Mouse (Mus musculus): ENCODE data around the gene Tut7. TPM values are rescaled to one million over a fixed set of nuclear protein-coding genes. Genes with fewer than 3 reads are reported as not detected.
"Not testable (repeated sequence)": the region's sequence is repeated elsewhere in the genome, so short reads cannot be mapped to it uniquely, and the experiment has no call there.

Gene Tut7
- polyA plus RNA-seq, 1 experiment from 2014 or later: 54.9 TPM

GRCm38 (mm10) chr13:59842226-59843210 lies 19.6 kb upstream of the Tut7 start:
- H3K4me2 ChIP-seq (replicated peaks): no peak overlapping the region
- H3K27me3 ChIP-seq: no peaks in the 10 kb centered on the region
- no peaks in the 10 kb centered on the region for H3K4me1 ChIP-seq
- ATAC-seq (replicated peaks): peak; percentile 57; the same call in 1 of the 2 replicates
- H3K4me3 ChIP-seq: no peak overlapping the region
- WGBS: 47% methylated on average over 16 of the region's 16 CpGs
- H3K9ac ChIP-seq (replicated peaks): no peak overlapping the region
- no peak overlapping the region for H3K27ac ChIP-seq (replicated peaks)
- no peaks in the 10 kb centered on the region for H3K9me3 ChIP-seq
- no peaks in the 10 kb centered on the region for H3K36me3 ChIP-seq

GRCm38 (mm10) chr13:59841761-59842160 lies 18.8 kb upstream of the Tut7 start:
- not testable (repeated sequence) for H3K9me3 ChIP-seq; H3K9ac ChIP-seq (replicated peaks); H3K36me3 ChIP-seq; H3K4me3 ChIP-seq; H3K27me3 ChIP-seq; H3K27ac ChIP-seq (replicated peaks); H3K4me1 ChIP-seq; H3K4me2 ChIP-seq (replicated peaks)
- 94% methylated on average over 14 of the region's 14 CpGs for WGBS
- 0 out of 2 replicates have a peak, but pooled peaks have one; percentile 7 for ATAC-seq (replicated peaks)

GRCm38 (mm10) chr13:59840429-59841169 lies 17.7 kb upstream of the Tut7 start:
- H3K9ac ChIP-seq (replicated peaks): no peak overlapping the region
- H3K4me2 ChIP-seq (replicated peaks): no peak overlapping the region
- 0 out of 2 replicates have a peak, but pooled peaks have one; percentile 25 for ATAC-seq (replicated peaks)
- H3K4me3 ChIP-seq: no peak overlapping the region
- H3K9me3 ChIP-seq: no peaks in the 10 kb centered on the region
- 77% methylated on average over 11 of the region's 11 CpGs for WGBS
- no peaks in the 10 kb centered on the region for H3K4me1 ChIP-seq
- H3K27me3 ChIP-seq: no peaks in the 10 kb centered on the region
- H3K36me3 ChIP-seq: no peaks in the 10 kb centered on the region
- no peak overlapping the region for H3K27ac ChIP-seq (replicated peaks)

GRCm38 (mm10) chr13:59839356-59839755 lies 16.4 kb upstream of the Tut7 start:
- no peak overlapping the region for H3K9ac ChIP-seq (replicated peaks)
- ATAC-seq (replicated peaks): 0 out of 2 replicates have a peak, but pooled peaks have one; percentile 15
- no peaks in the 10 kb centered on the region for H3K36me3 ChIP-seq
- no peaks in the 10 kb centered on the region for H3K4me1 ChIP-seq
- H3K27me3 ChIP-seq: no peaks in the 10 kb centered on the region
- H3K9me3 ChIP-seq: no peaks in the 10 kb centered on the region
- H3K27ac ChIP-seq (replicated peaks): no peak overlapping the region
- 88% methylated on average over 9 of the region's 9 CpGs for WGBS
- H3K4me3 ChIP-seq: no peak overlapping the region
- no peak overlapping the region for H3K4me2 ChIP-seq (replicated peaks)

GRCm38 (mm10) chr13:59838464-59838863 lies 15.5 kb upstream of the Tut7 start:
- no peak overlapping the region for H3K4me3 ChIP-seq
- ATAC-seq (replicated peaks): no peak
- no peak overlapping the region for H3K27ac ChIP-seq (replicated peaks)
- H3K36me3 ChIP-seq: no peaks in the 10 kb centered on the region
- H3K4me2 ChIP-seq (replicated peaks): no peak overlapping the region
- H3K9ac ChIP-seq (replicated peaks): no peak overlapping the region
- H3K9me3 ChIP-seq: no peaks in the 10 kb centered on the region
- no peaks in the 10 kb centered on the region for H3K4me1 ChIP-seq
- H3K27me3 ChIP-seq: no peaks in the 10 kb centered on the region
- WGBS: 94% methylated on average over 3 of the region's 3 CpGs

- Histone ChIP-seq H3K4me2 (replicated peaks) (no peak overlapping the region), H3K4me1 (no peaks in the 10 kb centered on the region), H3K27ac (replicated peaks) (no peak overlapping the region), H3K36me3 (no peaks in the 10 kb centered on the region), H3K4me3 (no peak overlapping the region), H3K9ac (replicated peaks) (no peak overlapping the region), H3K9me3 (no peaks in the 10 kb centered on the region), H3K27me3 (no peaks in the 10 kb centered on the region)
- WGBS: 61% methylated on average over 3 of the region's 3 CpGs
- no peak for ATAC-seq (replicated peaks)
Measured at GRCm38 (mm10) chr13:59836811-59837210, 13.9 kb upstream of the Tut7 start.

GRCm38 (mm10) chr13:59836101-59836798 lies 13.3 kb upstream of the Tut7 start:
- no peak for ATAC-seq (replicated peaks)
- Histone ChIP-seq H3K27me3 (no peaks in the 10 kb centered on the region), H3K27ac (replicated peaks) (no peak overlapping the region), H3K4me1 (no peaks in the 10 kb centered on the region), H3K4me3 (no peak overlapping the region), H3K9ac (replicated peaks) (no peak overlapping the region), H3K4me2 (replicated peaks) (no peak overlapping the region), H3K36me3 (no peaks in the 10 kb centered on the region), H3K9me3 (no peaks in the 10 kb centered on the region)
- 85% methylated on average over 14 of the region's 14 CpGs for WGBS

GRCm38 (mm10) chr13:59834786-59835452 lies 12.0 kb upstream of the Tut7 start:
- Histone ChIP-seq H3K4me1 (no peaks in the 10 kb centered on the region), H3K36me3 (no peaks in the 10 kb centered on the region), H3K9me3 (no peaks in the 10 kb centered on the region), H3K27ac (replicated peaks) (no peak overlapping the region), H3K27me3 (no peaks in the 10 kb centered on the region), H3K9ac (replicated peaks) (no peak overlapping the region), H3K4me2 (replicated peaks) (no peak overlapping the region), H3K4me3 (no peak overlapping the region)
- WGBS: 51% methylated on average over 4 of the region's 4 CpGs
- 0 out of 2 replicates have a peak, but pooled peaks have one; percentile 23 for ATAC-seq (replicated peaks)

GRCm38 (mm10) chr13:59832871-59833270 lies 9.9 kb upstream of the Tut7 start:
- Histone ChIP-seq H3K9me3 (no peaks in the 10 kb centered on the region), H3K4me1 (no peaks in the 10 kb centered on the region), H3K27ac (replicated peaks) (no peak overlapping the region), H3K27me3 (no peaks in the 10 kb centered on the region), H3K36me3 (no peaks in the 10 kb centered on the region), H3K4me2 (replicated peaks) (no peak overlapping the region), H3K4me3 (no peak overlapping the region), H3K9ac (replicated peaks) (no peak overlapping the region)
- no peak for ATAC-seq (replicated peaks)
- 81% methylated on average over 7 of the region's 7 CpGs for WGBS

GRCm38 (mm10) chr13:59832454-59832853 lies 9.5 kb upstream of the Tut7 start:
- Histone ChIP-seq H3K36me3 (no peaks in the 10 kb centered on the region), H3K4me2 (replicated peaks) (no peak overlapping the region), H3K9ac (replicated peaks) (no peak overlapping the region), H3K27ac (replicated peaks) (no peak overlapping the region), H3K9me3 (no peaks in the 10 kb centered on the region), H3K4me1 (no peaks in the 10 kb centered on the region), H3K27me3 (no peaks in the 10 kb centered on the region), H3K4me3 (no peak overlapping the region)
- ATAC-seq (replicated peaks): no peak
- WGBS: 79% methylated on average over 7 of the region's 7 CpGs

- Histone ChIP-seq H3K4me2 (replicated peaks) (no peak overlapping the region), H3K27me3 (no peaks in the 10 kb centered on the region), H3K36me3 (no peaks in the 10 kb centered on the region), H3K9ac (replicated peaks) (no peak overlapping the region), H3K4me3 (no peak overlapping the region), H3K4me1 (peaks cover 11% of the 10 kb centered on the region), H3K9me3 (no peaks in the 10 kb centered on the region), H3K27ac (replicated peaks) (no peak overlapping the region)
- ATAC-seq (replicated peaks): no peak
Measured at GRCm38 (mm10) chr13:59825966-59826365, 3.0 kb upstream of the Tut7 start.
